Mouse (Mus musculus): ENCODE data around the gene Selenoh.

Selenoh gene

DNA sequence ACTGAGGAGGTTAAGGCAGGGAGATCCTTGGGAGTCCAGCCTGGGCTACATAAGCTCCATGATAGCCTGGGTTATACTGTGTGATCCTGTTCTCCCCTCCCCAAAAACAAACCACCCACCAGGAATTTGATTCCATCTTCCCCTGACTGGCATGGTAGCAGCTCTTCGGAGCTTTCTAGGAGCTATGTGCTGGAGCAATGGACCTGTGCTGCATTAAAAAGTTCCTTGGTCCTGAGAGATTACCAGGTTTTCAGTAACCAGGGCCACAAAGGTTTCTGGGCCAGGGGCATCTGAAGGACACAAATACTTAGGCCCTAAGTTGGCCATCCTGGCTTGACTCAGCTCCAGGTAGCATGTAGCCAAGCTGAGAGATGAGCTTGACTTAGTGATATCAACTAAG is 38.6 kb downstream of the Selenoh start:
- no peak for DNase-seq (ENCODE audit: low read depth)

DNA sequence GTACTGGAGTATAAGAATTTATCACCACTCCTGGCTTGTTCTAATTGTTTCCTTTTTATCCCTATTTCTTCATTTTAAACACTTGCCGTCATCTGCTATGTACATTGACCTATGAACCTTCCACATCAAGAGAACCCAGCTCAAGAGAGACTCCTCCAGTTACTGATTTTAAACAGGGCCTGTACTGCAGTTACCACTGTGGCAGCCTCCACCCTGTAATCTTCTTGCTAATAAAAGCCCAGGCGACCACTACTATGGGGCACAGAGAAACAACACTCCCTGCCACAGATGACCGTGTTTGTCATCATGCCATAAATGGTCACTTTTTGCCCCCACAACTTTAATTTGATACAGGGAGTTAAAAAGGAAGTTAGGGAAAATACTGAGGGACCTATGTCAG is 43.5 kb downstream of the Selenoh start:
- no peak for DNase-seq (ENCODE audit: low read depth)

DNA sequence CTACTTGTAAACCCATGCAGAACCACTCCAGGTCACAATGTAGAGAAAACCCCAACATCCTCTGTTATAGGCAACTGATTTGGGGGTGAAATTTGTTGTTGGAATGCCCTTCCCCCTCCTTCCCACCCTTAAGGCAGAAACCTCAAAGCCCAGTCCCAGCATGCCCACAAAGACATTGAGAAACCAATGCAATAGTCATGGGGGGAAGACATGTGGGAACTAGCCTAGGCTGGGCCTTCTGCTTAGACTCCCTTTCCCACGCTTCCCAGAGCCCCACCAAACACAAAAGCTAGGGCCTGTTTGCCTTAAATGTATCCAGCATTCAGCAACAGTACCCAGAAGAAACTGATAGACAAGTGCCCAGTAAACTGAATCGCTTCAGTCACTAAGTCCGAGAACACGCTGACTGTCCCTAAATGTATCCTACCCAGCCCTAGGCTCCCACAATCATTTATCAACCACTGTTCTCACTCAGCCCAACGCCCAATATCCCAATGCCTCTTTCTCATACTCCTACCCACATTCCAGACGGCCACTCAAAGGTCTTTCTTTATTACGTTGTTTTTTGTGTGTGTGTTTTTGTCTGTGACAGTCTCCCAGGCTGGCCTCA is 44.1 kb downstream of the Selenoh start:
- DNase-seq (ENCODE audit: low read depth): no peak

DNA sequence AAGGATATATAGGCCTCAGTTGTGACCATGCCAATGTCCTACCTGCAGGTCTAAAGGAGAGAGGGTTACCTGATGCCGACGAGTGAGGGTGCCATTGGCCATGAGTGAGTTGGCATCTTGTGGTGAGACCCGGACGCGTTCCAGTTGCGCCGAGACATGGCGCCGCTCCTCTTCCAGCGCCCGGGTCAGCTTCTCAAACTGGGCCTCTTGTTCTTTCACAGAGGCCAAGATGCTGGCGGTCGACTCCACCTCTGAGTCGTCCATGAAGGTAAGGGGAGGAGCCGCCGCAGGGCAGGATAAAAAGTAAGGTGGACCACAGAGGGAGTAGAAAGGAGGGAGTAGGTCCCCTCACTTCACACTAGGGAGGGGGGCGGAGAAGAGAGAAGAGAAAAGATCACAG is 46.4 kb downstream of the Selenoh start:
- no peak for DNase-seq (ENCODE audit: low read depth)

DNA sequence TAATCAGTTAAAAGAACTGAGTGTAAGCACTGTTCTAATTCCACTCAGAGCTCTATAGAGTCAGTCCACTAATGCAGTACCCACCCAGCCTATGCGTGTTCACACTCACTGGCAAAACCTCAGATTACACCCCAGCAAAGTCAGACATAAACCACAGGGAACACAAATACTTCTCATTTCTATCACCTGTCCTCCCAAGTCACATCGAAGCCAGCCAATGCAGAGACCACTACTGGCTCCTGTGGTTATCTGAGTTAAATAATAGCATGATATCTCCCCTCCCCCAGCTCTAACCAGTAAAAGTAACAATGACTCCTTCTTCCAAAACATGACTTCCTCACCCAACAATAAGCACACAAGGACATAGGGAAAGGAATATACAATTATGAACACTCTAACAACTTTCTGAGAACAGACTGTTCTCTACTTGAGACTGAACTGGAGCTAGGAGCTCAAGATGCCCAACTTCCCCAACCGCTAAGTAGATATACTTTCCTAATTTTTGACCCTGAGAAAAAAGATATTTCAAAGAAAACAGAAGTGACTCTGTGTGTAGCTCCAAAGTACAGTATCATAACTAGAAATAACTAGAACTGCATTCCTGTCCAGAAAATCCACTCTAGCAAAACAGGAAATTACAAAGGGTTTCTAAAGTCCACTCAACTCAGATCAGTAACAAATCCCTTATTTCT is 47.0 kb downstream of the Selenoh start:
- DNase-seq (ENCODE audit: low read depth): no peak

DNA sequence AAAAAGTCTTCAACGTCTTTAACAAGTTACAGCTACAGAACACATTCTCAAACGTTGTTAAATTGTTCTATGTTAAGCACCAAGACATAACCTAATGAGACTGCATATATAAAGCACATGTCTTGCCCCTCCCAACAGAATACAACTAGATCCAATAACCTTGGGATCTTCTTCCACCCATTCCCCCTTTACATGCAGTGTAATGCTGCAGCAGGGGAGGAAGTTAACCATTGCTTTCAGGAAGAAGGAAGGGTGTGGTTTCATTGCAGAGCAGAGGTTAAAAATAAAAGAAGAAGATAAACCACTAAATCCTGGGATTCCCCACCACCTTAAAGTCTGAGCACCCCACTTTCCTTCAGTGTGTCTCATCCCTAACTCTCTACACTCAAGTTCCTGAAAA is 47.9 kb downstream of the Selenoh start:
- no peak for DNase-seq (ENCODE audit: low read depth)

DNA sequence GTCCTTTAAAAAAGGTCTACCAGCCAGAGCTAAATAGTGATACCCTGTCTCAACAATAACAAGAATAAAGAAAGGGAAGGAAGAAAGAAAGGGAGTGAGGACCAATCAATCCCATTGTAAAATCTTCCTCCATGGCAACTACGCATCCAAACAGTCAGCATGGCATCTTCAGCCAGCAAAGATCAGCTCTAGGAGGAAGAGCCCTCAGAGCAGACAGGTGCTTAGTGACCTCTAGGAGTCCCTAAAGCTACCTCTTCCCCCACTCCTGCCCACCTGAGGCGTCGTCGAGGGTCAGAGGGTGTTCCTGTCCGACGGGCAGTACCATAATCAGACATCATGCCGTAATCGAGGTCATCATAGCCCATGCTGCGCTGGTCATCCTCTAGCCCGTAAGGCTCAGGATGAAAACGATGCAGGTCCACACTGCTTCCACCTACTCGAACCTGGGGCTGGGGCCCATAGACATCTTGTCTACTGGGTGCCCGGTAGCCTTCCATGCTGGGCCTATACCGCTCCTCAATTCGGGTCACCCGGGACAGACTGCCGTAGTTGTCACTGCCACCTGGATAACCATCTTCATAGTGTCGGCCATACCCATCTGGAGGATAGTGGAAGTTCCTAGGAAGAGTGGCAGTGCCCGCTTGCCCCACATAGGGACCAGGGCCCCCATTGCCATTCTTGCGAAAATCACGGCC is 50.8 kb downstream of the Selenoh start:
- no peak for DNase-seq (ENCODE audit: low read depth)
